In genomic region chr5:31452886-31453410, GRCm38 (mm10) we compare ENCODE assay signal across 9 mouse cellular contexts. TPM values are rescaled to one million over a fixed set of nuclear protein-coding genes. Genes with fewer than 3 reads are reported as not detected.
DNase-seq lines count a peak whose midpoint lies in the region; ATAC-seq and TF ChIP-seq lines count a peak whose summit lies in the region.
"Had no signal": no experiment of that assay in that cellular context is flagged by ENCODE, and none has a peak within 500 bp of the region (broad histone marks: within the 10 kb centered on the region; RNA-seq: fewer than 3 reads in every experiment).

No protein-coding gene starts in this region.

- 10% methylated on average over 7 of the region's 7 CpGs for WGBS in lung, embryonic 15.5 days
- 20% methylated on average over 7 of the region's 7 CpGs for WGBS in hindbrain, embryonic 12.5 days
- WGBS in midbrain, embryonic 16.5 days = 15% methylated on average over 7 of the region's 7 CpGs

- ATAC-seq in lung, embryonic 15.5 days (ENCODE audit: borderline replicate concordance, extremely low read depth, low FRiP score, low TSS enrichment) = no peak
- no peak for ATAC-seq in hindbrain, embryonic 12.5 days (ENCODE audit: low FRiP score)
- ATAC-seq in midbrain, embryonic 16.5 days = peak; percentile 22; the same call in 1 of the 2 replicates
- no peak for ATAC-seq in activated CD4-positive, CD25-positive, alpha-beta regulatory T cell, adult 4 months

- no peak for TF ChIP-seq POLR2A in bone marrow macrophage, adult 2 months (IDR thresholded peaks at IDR 0.05; ENCODE audit: borderline replicate concordance, low read depth, low read length)

- intact Hi-C loops in left cerebral cortex, postnatal 10 days (cut with DNase I) = no loop called here

- no peaks in the 10 kb centered on the region for H3K9me3 ChIP-seq in lung, embryonic 15.5 days
- no peaks in the 10 kb centered on the region for H3K9me3 ChIP-seq in hindbrain, embryonic 12.5 days (replicated peaks)
- H3K9me3 ChIP-seq in midbrain, embryonic 16.5 days (replicated peaks; ENCODE audit: control insufficient read depth, low read length, poor library complexity, severe bottlenecking) = no peaks in the 10 kb centered on the region

- peak overlapping the region; percentile 63 for H3K9ac ChIP-seq in lung, embryonic 15.5 days
- H3K9ac ChIP-seq in hindbrain, embryonic 12.5 days = peak overlapping the region; percentile 76
- H3K9ac ChIP-seq in midbrain, embryonic 16.5 days (ENCODE audit: low read depth, low read length) = peak overlapping the region; percentile 78

- H3K4me1 ChIP-seq in lung, embryonic 15.5 days = peaks cover 18% of the 10 kb centered on the region
- H3K4me1 ChIP-seq in bone marrow macrophage, adult 2 months (ENCODE audit: control insufficient read depth, insufficient read depth, low read length) = peaks cover 19% of the 10 kb centered on the region
- peaks cover 14% of the 10 kb centered on the region for H3K4me1 ChIP-seq in hindbrain, embryonic 12.5 days
- H3K4me1 ChIP-seq in midbrain, embryonic 16.5 days (ENCODE audit: control insufficient read depth, insufficient read depth, low read length) = peaks cover 18% of the 10 kb centered on the region

- no peaks in the 10 kb centered on the region for H3K36me3 ChIP-seq in lung, embryonic 15.5 days
- 0 out of 2 replicates have a peak, but pooled peaks cover 3% of the 10 kb centered on the region for H3K36me3 ChIP-seq in hindbrain, embryonic 12.5 days
- H3K36me3 ChIP-seq in midbrain, embryonic 16.5 days (ENCODE audit: control insufficient read depth, insufficient read depth, low read length) = no peaks in the 10 kb centered on the region

- DNase-seq in lung, postnatal 36 days = no peak
- no peak for DNase-seq in left cerebral cortex, postnatal 10 days (ENCODE audit: extremely low spot score in 1 of 2, low spot score in 2 of 2)
- no peak for DNase-seq in gastrocnemius, postnatal 10 days

- H3K27me3 ChIP-seq in lung, embryonic 15.5 days = no peaks in the 10 kb centered on the region
- no peaks in the 10 kb centered on the region for H3K27me3 ChIP-seq in hindbrain, embryonic 12.5 days
- H3K27me3 ChIP-seq in midbrain, embryonic 16.5 days (ENCODE audit: control insufficient read depth, insufficient read depth, low read depth, low read length) = no peaks in the 10 kb centered on the region

- peak overlapping the region; percentile 54 for H3K4me3 ChIP-seq in lung, embryonic 15.5 days
- peak overlapping the region; percentile 58 for H3K4me3 ChIP-seq in bone marrow macrophage, adult 2 months (ENCODE audit: insufficient read depth, low read length)
- peak overlapping the region; percentile 47 for H3K4me3 ChIP-seq in hindbrain, embryonic 12.5 days
- peak overlapping the region; percentile 58 for H3K4me3 ChIP-seq in midbrain, embryonic 16.5 days (ENCODE audit: low read depth, low read length)

- H3K27ac ChIP-seq in lung, embryonic 15.5 days = no peak overlapping the region
- no peak overlapping the region for H3K27ac ChIP-seq in bone marrow macrophage, adult 2 months (ENCODE audit: insufficient read depth, low read depth, low read length)
- H3K27ac ChIP-seq in hindbrain, embryonic 12.5 days = no peak overlapping the region
- no peak overlapping the region for H3K27ac ChIP-seq in midbrain, embryonic 16.5 days (ENCODE audit: low read length)

- H3K4me2 ChIP-seq in lung, embryonic 15.5 days = peak overlapping the region; percentile 84
- peak overlapping the region; percentile 86 for H3K4me2 ChIP-seq in hindbrain, embryonic 12.5 days (replicated peaks)
- H3K4me2 ChIP-seq in midbrain, embryonic 16.5 days (ENCODE audit: low read length) = peak overlapping the region; percentile 95

- no peak for TF ChIP-seq CTCF in bone marrow macrophage, adult 2 months (IDR thresholded peaks at IDR 0.05; ENCODE audit: low read depth, low read length)

RNA-seq across cellular contexts. Expression of gene Zfp512, which starts 0.7 kb away (rescaled TPM):
- 48.2 and 55.3 TPM in 2 replicates for polyA plus RNA-seq in lung, embryonic 15.5 days (2015; fragmentation: Nextera tagmentation; extraction: Ambion mirVana)
- 24.8 and 34.2 TPM in 2 replicates for polyA plus RNA-seq in bone marrow macrophage, adult 2 months (2012; ENCODE audit: insufficient read depth, insufficient read length, missing spikeins)
- 97.4 and 101 TPM in 2 replicates for polyA plus RNA-seq in hindbrain, embryonic 12.5 days (2016; fragmentation: Nextera tagmentation; extraction: Ambion mirVana)
- 142 and 146 TPM in 2 replicates for polyA plus RNA-seq in midbrain, embryonic 16.5 days (2015; fragmentation: Nextera tagmentation; extraction: Ambion mirVana)
- polyA plus RNA-seq in activated CD4-positive, CD25-positive, alpha-beta regulatory T cell, adult 4 months (2017; shearing (Covaris generic)) = 10 to 100 TPM; 25.5 to 33.0 TPM
- 10 to 100 TPM; 58.2 to 60.8 TPM for total RNA-seq in left cerebral cortex, postnatal 10 days (2021)
- 10 to 100 TPM; 12.4 to 17.4 TPM for total RNA-seq in gastrocnemius, postnatal 10 days (2021)

RNA-seq across cellular contexts. Expression of gene 4930548H24Rik, which starts 32.6 kb away (rescaled TPM):
- polyA plus RNA-seq in lung, embryonic 15.5 days (2015; fragmentation: Nextera tagmentation; extraction: Ambion mirVana) = not detected in 2 replicates
- not detected in 2 replicates for polyA plus RNA-seq in bone marrow macrophage, adult 2 months (2012; ENCODE audit: insufficient read depth, insufficient read length, missing spikeins)
- not detected in 2 replicates for polyA plus RNA-seq in hindbrain, embryonic 12.5 days (2016; fragmentation: Nextera tagmentation; extraction: Ambion mirVana)
- polyA plus RNA-seq in midbrain, embryonic 16.5 days (2015; fragmentation: Nextera tagmentation; extraction: Ambion mirVana) = 0.16 TPM in 1 of 2 replicates, not detected in the other
- under 1 TPM in 1 of 2 experiments, not detected in 1; 0.26 TPM for polyA plus RNA-seq in activated CD4-positive, CD25-positive, alpha-beta regulatory T cell, adult 4 months (2017; shearing (Covaris generic))
- total RNA-seq in left cerebral cortex, postnatal 10 days (2021) = under 1 TPM; 0.13 to 0.20 TPM
- under 1 TPM; 0.28 to 0.29 TPM for total RNA-seq in gastrocnemius, postnatal 10 days (2021)
- total RNA-seq: hematopoietic stem cell, adult 5-6 weeks had no signal

RNA-seq across cellular contexts. Expression of gene Gpn1, which starts 41.6 kb away (rescaled TPM):
- polyA plus RNA-seq in lung, embryonic 15.5 days (2015; fragmentation: Nextera tagmentation; extraction: Ambion mirVana) = 57.2 and 63.8 TPM in 2 replicates
- 13.8 and 17.3 TPM in 2 replicates for polyA plus RNA-seq in bone marrow macrophage, adult 2 months (2012; ENCODE audit: insufficient read depth, insufficient read length, missing spikeins)
- 68.5 and 80.6 TPM in 2 replicates for polyA plus RNA-seq in hindbrain, embryonic 12.5 days (2016; fragmentation: Nextera tagmentation; extraction: Ambion mirVana)
- polyA plus RNA-seq in midbrain, embryonic 16.5 days (2015; fragmentation: Nextera tagmentation; extraction: Ambion mirVana) = 81.6 and 89.2 TPM in 2 replicates
- polyA plus RNA-seq in activated CD4-positive, CD25-positive, alpha-beta regulatory T cell, adult 4 months (2017; shearing (Covaris generic)) = 10 to 100 TPM; 38.6 to 47.4 TPM
- total RNA-seq in left cerebral cortex, postnatal 10 days (2021) = 10 to 100 TPM; 37.5 to 40.5 TPM
- 10 to 100 TPM; 19.9 to 22.0 TPM for total RNA-seq in gastrocnemius, postnatal 10 days (2021)
